Mouse (Mus musculus) thymus, adult 18-20 months (tissue): ENCODE measurements around the gene Hnrnpd.

ENCODE experiments used
- DNase-seq, 2 experiments: peaks; one replicate each; pipeline ENCODE4 v3.0.0; 2022; ENCODE audit warnings: mixed read lengths in 2 of 2

The Hnrnpd gene

DNA sequence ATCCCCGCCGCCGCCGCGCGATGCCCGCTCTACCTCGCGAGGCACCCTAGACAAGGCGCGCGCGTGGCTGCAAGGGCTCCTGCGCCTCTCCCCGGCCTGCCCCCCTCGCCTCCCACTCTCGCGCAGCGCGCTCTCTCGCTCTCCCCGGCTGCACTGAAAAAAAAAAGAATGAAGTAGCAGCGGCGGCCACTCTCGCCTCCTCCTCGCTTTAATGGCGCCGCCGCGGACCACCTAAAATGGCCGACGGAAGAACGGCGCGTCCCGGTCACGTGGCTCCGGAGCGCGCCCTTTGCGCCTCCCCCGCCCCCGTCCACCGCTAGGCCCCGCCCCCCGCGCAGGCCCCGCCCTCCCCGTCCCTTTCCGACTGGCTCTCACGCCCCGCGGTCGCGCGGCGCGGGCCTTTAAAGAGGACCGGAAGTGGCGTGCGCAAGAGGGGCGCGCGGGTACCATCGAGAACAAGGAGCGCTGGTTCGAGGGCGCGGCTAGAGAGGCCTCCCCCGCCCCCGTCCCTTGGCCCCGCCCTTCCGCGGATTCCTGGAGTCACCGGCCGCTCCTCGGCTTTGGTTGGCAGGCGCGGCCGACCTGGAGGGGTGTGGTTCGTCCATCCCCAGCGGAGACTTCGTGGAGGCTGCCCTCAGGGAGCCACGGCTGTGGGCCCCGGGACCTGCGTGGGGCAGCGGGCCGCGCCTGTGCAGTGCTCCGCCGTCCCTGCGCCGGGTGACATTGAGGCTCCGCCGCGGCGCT lies at the start of gene Hnrnpd, which contains the start of gene 4930524J08Rik:
Hnrnpd (minus strand) TSS at position 240 of the 744 bp plus-strand sequence.
4930524J08Rik (plus strand) TSS at position 363 of the 744 bp plus-strand sequence.
- DNase-seq, result peak; percentile 87 to 88

DNA sequence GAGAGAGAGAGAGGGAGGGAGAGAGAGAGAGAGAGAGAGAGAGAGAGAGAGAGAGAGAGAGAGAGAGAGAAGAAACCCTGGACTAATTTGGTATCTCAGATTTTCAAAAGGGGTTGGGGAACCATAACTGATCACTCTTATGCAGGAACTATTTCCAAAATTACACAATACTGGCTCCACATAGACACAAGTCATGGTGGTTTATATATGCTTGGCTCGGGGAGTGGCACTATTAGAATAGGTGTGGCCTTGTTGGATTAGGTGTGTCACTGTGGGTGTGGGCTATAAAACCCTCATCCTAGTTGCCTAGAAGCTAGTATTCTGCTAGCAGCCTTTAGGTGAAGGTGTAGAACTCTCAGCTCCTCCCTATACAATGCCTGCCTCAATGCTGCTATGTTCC lies 46.1 kb upstream of the Hnrnpd start:
- DNase-seq, result no peak

DNA sequence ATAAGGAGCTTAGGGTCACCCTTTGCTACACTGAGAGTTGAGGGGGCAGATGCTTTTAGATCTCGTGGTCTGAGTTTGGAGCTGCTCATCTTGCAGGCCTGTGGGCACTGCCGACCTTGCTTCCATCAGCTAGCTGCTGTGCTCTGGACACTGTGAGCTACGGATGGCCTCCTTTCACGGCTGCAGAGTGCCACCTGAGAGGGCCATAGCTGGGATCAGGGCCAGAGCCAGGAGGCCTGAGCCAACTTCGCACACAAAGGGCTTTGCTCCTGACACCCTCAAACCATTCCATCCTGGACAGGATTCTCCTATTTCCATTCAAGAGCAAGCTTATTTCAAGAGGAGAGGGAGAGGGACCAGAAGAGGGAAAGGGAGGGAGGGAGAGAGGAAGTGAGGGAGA lies 45.7 kb upstream of the Hnrnpd start:
- no peak for DNase-seq

DNA sequence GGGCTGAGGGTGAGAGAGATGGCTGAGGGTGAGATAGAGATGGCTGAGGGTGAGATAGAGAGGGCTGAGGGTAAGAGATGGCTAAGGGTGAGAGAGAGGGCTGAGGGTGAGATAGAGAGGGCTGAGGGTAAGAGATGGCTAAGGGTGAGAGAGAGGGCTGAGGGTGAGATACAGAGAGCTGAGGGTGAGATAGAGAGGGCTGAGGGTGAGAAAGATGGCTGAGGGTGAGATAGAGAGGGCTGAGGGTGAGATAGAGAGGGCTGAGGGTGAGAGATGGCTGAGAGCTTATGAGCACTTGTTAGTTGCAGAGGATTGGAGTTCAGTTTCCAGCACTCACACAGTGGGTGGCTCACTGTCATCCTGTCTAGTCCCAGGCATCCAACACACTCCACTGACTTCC lies 41.4 kb upstream of the Hnrnpd start:
- DNase-seq, result no peak

DNA sequence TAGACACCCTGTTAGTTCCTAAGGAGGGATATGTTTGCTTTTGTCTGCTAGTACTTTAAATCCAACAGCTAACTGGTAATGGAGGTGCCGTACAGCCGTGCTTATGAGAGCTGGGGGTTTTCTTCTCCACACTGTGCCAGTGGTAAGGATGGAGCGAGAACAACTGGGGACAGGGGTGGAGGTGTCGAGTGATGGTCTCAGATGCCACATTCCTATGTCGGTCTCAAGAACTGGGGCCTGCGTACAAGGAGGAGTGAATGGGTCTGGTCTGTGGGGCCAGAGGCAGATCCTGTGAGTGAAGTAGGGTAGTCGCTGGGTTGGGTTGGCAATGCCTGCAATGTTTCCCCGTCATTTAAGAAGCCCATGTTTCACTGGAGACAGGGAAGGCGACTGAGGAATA lies 33.9 kb upstream of the Hnrnpd start:
- no peak for DNase-seq

DNA sequence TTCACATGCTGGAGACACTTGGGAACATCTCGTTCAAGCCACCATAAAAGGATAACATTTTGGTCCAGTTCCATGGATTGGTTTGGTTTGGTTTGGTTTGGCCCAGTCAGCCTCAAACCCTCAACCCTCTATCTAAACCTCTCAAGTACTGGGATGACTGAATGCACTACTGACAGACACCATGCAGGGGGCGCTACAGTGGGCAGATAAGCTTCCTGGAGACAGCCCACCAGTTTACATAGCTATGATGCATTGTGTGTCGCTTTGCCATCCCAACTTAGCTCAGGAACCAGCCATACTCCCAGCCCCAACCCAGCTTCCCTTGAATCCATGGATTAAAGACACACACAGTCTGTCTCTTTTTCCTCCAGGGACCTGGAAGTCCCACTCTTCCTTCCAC lies 29.7 kb upstream of the Hnrnpd start:
- no peak for DNase-seq

DNA sequence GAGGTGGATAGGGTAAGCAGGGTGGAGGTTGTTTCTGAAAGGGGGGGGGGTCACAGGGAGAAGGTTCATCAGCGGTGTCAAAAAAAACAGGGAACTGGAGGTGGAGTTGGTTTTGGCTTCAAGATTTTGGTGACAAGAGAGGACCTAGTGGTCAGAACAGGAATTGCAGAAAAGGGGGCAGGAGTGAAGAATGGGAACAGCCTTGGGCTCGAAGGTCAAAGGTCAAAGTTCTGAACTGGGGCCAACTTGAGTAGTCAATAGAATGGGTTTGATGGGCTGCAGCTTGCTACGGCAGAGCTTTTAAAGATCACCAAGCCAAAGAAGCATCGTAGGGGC lies 28.3 kb upstream of the Hnrnpd start:
- no peak for DNase-seq

DNA sequence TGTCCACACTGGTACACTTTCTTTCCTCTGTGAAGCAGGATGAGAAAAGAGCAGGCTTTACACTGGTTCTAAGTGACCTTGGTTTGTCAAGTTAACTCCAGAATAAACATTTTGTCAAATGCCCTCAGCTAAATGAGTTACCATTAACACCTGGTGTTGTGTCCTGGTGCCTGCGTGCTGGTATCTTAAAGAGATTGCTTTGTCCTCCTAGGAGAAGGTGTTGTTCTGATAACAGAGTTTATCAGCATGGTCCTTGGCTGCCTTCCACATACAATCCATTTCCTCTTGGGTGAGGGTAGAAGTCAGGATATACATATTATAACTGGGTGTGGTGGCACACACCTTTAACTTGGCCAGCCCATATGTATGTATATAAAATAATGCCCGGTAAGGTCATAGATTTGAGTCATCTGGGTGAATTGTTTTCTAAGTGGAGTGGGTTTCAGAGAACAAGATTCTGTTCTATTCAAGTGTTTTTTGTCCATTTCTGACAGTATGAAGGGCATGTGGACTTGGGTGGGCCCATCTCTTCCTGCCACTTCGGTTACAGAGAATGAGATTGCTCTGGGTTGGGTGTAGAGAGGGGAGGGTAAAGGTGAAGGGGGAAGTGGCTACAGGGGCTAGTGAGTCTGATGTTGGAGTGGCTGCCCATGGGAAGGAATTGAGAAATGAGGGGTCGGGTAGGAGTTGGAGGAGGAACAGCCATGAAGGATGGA lies 27.7 kb upstream of the Hnrnpd start:
- no peak for DNase-seq

DNA sequence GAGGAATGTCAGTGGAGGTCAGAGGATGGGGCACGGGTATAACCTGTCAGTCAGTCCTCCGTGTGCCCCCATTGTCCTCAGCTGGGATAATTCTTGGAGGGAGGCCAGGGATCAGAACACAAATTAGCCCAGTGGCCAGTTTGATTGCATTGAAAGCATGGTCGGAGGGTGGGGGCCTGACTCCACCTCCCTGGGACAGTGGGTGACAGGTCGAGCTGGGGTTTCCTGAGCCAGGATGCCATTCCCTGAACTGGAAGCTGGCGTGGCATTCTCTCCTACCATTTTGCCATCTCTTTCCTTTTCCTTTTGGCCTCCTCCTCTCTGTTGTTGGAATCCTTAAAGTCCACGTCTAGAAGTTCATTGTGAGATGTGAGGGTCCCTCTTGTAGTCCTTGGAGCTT lies 27.2 kb upstream of the Hnrnpd start:
- no peak for DNase-seq

DNA sequence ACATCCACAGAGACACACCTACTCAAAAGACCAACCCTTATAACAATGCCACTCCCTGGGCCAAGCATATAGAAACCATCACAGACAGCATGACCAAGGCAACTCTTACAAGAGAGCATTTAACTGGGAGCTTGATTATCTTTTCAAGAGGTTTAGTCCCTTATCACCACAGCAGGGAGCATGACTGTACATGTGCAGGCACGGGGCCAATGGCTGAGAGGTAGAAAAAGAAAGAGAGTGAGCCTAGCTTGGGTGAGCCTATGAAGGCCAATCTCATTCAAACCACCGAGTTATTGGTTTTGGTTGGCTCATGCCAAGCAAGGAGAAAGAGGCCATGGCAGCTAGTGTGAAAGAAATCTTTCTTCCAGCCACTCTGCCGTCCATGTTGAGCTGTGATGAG lies 26.7 kb upstream of the Hnrnpd start:
- DNase-seq, result no peak

DNA sequence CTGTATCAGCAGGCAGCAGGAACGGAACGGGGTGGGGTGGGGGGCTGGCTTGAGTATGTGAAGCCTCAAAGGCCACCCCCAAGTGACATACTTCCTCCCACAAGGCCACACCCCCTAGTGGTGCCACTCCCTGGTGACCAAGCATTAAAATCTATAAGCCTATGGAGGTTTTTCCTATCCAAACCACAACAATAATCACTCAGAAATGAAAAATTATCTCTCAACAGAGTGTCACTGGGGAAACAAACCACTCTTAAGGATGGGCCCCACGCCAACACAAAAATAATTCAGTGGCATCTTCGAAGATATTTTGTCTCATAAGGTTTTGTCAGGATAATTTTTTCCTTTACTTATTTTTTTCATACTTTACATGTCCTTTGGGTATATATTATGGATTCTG lies 25.2 kb upstream of the Hnrnpd start:
- DNase-seq, result no peak

DNA sequence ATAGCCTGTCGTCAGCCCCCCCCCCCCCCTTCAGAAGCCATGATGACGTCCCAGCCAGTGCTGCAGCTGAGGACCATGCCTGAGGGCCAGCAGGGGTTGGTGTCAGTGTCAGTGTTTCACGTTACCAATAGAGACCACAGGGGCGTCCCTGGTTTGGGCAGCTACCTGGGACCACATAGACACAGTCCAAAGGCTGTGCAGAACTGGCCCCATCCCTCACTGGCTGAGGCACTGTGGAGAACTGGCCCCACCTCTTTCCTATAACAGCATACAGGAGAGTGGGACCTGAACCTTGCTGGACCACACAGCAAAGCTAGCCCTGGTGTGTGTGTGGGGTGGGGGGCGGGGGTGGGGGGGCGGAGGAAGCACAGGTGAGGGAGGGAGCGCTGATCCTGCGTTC lies 21.8 kb upstream of the Hnrnpd start:
- DNase-seq, result no peak

DNA sequence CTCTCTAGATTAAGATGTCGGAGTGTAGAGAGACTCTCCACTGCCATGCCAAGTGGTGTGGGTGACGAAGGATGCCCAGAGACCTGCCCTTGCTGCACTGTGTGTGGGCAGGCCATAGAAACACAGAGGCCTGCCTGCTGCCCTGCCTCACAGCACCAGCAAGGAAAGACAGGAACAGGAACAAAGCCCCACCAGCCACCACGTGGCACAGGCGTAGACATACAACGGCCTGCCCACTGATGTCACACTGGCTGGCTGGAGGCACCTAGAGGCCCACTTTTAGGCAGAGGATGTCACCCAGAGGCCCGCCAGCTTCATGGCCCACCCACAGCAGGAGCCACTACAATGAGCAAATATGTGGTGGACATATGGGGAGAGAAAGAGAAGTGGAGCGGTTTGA lies 21.3 kb upstream of the Hnrnpd start:
- DNase-seq, result no peak

DNA sequence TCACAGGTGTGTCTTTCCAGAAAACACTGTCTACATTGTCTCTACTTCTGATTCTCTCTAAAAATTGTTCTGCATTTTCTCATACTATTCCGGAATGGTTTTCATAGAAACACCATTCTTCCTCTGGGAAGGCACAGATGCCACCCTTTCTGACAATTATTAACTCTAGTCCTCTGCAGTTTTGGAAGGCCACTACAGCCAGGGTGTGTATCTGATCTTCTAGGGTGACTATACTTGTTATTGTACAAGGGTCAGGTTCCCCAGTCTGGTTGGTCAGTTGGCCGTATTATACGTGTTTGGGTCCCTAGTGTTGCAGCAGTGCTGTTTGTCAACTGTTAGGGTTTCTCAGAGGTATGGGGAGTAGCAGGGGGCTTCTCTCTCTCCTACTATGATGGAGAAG lies 15.9 kb upstream of the Hnrnpd start:
- DNase-seq, result no peak

DNA sequence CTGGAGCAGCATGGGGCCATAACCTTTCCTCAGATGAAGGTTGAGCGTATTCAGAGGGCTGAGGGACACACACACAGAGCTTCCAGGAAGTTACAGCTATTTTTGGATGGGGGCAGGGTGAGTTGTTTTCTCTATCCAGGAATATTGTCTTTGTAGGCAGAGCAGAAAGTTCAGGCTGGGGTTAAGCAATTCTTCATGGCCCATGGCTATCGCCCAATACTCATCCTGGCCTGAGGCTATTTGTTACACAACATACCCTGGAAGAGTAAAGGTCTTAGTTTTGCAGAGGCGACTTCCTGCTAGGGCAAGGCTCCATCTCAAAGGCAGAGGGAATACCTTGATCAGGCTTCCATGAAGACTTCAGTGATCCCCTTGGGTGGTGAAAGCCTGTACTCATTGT lies 15.4 kb upstream of the Hnrnpd start:
- DNase-seq, result no peak

DNA sequence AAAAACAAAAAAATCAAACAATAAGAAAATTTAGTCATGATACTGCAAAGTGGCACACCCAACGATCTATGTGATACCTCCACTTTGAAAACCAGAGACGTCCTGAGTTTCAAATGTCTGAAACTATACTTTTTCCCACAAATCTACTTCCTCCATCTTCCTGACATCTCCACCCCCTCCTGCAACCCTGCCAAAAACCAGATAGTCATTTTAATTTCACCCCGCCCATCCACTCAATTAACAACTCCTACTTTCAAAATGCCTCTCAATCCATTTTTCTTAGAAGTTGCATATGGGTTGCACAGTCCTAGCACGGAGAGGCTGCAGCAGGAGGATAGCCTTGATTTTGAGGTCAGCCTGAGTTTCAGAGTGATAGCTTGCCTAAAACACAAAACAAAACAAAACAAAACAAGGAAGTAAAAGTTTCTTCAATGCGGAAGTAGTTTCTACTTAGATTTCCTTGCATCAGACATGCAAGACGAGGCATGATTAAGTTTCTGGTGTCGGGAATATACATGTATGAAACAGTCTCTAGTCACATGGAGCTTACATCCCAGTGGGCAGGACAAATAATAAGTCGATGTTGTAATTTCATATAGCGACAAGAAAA lies 4.8 kb upstream of the Hnrnpd start:
- no peak for DNase-seq

DNA sequence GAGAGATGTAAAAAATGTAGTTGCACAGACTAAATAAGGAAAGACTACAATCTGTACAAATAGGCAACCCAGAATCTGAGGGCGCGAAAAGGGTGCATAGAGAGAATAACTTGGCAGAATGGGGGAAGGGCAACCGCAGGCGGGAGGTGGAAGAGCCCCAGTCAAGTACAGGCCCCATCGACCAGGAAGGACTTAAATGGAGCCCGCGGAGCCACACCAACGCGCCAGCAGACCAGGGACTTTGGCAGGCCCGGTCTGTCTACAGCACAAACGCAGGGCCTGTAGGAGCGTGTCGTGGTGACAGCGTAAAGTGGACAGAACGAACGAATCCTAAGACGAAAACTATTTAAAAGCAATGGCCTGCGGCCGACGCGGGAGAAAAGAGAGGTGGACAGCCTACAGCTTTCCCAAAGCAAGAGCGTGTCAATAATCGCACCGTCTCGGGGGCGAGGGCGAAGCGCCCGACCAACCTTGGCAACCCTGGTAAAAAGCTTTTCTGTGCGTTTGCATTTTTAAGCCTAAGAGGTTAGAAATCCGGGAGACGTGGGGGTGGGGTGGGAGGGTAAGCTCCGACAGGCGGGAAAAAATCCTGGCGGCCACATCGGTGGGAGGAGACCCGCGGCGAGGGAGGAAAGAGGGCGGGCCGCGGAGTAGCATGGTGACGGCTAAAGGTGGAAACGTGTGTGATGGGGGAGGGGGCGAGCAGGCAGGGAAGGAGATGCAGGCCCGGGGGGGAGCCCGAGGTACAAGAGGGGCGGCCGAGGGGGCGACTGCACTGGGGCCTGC lies 1.0 kb downstream of the Hnrnpd start:
- peak; percentile 62 to 73 for DNase-seq

DNA sequence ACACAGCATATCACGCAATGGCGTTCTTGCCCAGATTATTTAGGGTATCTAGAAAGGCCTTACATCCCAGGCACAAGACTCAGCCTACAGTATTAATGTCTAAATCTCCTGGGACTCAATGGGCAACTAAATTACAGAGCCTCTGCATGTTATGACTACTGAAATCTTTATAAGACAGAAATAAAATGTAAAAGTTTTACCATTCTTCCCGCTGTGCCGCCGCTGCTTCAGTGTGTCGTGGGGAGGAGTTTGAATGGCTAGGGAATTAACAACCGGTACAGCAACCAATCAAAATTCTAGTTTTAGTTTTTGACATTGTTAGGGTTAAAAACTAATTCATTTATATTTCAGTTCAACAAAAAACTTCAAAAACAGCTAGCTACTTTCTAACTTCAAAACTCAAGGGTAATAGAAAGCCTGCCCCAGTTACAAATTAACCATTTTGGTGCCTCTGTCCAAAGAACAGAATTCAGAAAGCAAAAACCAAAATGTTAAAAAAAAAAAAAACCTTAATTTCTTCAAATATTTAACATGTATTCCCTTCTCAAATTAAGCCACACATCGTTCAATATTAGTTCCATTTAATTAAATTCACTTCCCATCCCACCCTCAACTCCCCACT lies 2.3 kb downstream of the Hnrnpd start:
- no peak for DNase-seq

DNA sequence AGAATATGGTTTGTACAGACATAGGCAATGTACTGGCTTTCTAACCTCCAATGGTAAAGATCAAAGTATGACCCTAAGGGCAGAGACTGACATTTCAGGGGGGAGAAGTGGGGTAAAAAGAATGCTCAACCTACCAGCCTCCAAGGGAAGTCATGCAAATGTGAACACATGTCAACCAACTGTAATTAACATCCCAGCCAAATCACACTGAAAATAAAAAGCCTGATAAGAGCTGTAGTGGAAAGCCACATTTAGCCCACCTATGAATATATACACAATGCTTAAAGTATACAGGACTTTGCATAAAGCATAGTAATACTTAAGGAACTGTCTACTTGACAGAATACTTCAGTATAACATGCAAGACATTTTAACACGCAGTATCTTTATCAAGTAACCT lies 3.0 kb downstream of the Hnrnpd start:
- DNase-seq, result no peak

DNA sequence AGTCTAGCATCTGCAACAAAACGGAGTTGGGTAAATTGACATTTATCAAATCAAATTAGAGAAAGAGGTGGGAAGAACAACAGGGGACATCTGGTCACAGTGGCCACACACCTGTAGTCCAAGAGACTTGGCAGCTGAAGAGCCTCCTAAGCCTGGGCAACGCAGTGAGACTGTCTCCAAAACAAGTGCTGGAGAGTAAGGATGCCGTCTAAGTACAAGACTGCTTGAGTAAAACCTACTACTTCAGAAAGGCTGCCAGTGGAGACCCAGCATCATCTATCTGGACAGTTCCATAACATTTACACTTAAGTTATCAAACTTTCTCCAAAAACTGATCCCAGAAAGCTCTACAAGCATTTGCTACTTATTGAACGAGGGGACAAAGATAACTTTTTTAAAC lies 3.7 kb downstream of the Hnrnpd start:
- DNase-seq, result no peak

DNA sequence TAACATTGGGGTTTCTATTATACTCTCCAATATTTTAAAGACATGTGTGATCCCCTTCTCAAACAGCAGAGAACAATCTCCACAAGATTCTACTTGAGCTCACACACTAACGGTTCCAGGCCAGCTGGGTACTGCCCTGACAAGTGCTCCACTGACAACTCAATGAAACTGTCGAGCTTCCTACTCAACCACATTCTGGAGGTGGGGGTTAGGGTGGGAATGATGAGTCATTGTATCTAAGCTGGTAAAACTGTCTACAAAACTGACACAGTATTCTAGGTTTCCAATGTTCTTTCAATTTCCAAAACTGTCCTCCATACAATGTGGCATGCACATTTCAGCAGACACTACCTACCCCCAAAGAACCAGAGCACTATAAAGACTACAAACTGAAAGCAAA lies 4.8 kb downstream of the Hnrnpd start:
- DNase-seq, result no peak

DNA sequence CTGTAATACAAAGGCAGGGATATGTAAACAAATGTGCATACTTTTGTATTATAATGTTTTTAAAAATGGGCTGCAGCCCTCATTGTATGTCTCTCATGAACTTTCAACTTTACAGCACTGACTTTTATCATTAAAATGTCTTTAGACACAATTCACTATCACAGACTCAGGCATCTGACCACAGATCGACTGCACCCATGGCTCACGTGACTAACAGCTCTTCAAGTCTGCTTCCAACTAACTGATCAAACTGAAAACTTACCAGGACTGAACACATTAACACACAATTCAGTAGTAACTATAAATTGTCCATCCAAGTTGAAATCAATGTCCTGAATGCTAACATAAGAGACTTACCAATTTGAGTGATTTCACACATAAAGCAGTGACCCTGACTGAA lies 18.8 kb downstream of the Hnrnpd start:
- DNase-seq, result no peak
